Mouse (Mus musculus) heart, embryonic 10.5 days (tissue): Measurements from ENCODE around the gene Ttc7b. TPM values are rescaled to one million over a fixed set of nuclear protein-coding genes. Genes with fewer than 3 reads are reported as not detected.

Experiments
- DNase-seq: peaks from one replicate; pipeline ENCODE4 v3.0.0-alpha.2; 2017; ENCODE audit warnings: low spot score
- H3K27ac ChIP-seq: fragments of 300-500 bp; sonication (generic); 2 replicates; pipeline ENCODE4 v1.5.1; 2016; ENCODE audit warnings: mild to moderate bottlenecking
- H3K27me3 ChIP-seq: fragments of 300-500 bp; sonication (generic); 2 replicates; pipeline ENCODE4 v1.6.1; 2016; ENCODE audit warnings: mild to moderate bottlenecking; ENCODE audit not compliant: poor library complexity, insufficient read depth, severe bottlenecking
- H3K36me3 ChIP-seq: fragments of 300-500 bp; sonication (generic); 2 replicates; pipeline ENCODE4 v1.6.1; 2016; ENCODE audit warnings: mild to moderate bottlenecking, moderate library complexity
- H3K4me1 ChIP-seq: fragments of 300-500 bp; sonication (generic); 2 replicates; pipeline ENCODE4 v1.6.1; 2016; ENCODE audit warnings: mild to moderate bottlenecking
- H3K4me3 ChIP-seq: fragments of 300-500 bp; sonication (generic); 2 replicates; pipeline ENCODE4 v1.5.1; 2016; ENCODE audit warnings: mild to moderate bottlenecking, moderate library complexity
- H3K9me3 ChIP-seq: fragments of 300-500 bp; sonication (generic); 2 replicates; pipeline ENCODE4 v1.6.1; 2016; ENCODE audit warnings: mild to moderate bottlenecking, moderate library complexity
- WGBS: fragments of 180-500 bp; shearing (Covaris S2); methylation state at CpG from one replicate; pipeline ENCODE4 v1.1.7; 2016; 5-methylcytosine and 5-hydroxymethylcytosine counted together
- polyA plus RNA-seq: library from polyadenylated mRNA; unstranded; fragments of >200 nt; fragmentation: Nextera tagmentation; extraction: Ambion mirVana; gene quantifications from 2 replicates; pipeline ENCODE4 v1.2.1, GENCODE M21; 2016

Gene Ttc7b
- polyA plus RNA-seq, 1 experiment from 2014 or later, result 5.9 TPM

DNA sequence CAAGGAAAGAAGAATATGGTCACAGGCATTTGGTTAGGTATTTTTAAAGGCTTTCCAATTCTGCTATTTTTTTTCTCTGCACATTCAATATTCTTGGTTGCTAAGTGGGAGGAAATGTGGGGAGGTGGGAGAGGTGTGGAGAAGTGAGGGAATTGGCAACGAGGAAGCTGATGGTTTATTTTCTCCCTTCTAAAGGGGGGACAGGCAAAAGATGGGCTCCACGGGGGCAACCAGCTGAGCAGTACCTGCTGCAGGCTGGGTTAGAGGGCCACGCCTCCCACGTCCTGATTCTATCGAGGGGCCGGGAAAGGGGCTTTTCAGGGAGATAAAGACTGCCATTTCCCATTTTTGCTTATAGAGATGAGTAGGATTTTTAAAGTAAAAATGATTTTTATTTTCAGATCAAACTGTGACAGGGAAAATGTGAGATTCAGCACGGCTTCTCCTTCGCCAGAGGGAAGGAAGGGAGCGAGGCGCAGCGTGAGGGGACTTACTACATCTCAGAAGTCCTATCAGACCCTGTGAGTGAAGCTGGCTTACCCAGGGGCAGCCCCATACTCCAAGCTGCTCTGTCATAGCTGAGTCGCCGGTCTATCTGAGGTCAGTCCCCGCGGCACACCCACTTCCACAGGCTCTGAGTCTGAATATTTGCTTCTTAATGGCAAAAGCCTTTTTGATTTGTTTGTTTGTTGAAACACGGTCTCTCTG lies 167.4 kb downstream of the Ttc7b start:
- WGBS, result 78% methylated on average over 16 of the region's 16 CpGs
- H3K36me3 ChIP-seq, result peaks cover 26% of the 10 kb centered on the region
- H3K4me3 ChIP-seq, result no peak overlapping the region
- no peaks in the 10 kb centered on the region for H3K4me1 ChIP-seq
- no peak for DNase-seq
- no peaks in the 10 kb centered on the region for H3K9me3 ChIP-seq
- H3K27me3 ChIP-seq, result no peaks in the 10 kb centered on the region
- no peak overlapping the region for H3K27ac ChIP-seq

DNA sequence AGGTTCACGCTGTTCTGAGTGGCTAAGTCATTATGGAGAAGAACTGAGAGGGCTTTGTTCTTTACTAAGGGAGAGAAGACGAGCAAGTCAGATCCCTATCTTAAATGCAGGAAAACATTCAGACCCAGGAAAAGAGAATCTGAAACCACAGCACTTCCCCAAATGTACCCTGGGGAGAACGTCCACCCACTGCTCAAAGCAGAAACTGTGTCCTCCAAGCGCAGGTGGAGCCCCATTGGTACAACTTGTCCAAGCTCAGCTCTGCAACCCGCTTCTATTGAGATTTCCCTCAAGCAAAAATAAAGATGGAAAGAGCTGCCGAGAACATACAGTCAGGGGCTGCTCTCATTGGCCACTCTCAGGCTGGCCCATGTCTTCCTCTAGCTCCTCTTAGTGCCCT lies 168.5 kb downstream of the Ttc7b start:
- H3K4me3 ChIP-seq, result no peak overlapping the region
- no peaks in the 10 kb centered on the region for H3K9me3 ChIP-seq
- DNase-seq, result no peak
- no peaks in the 10 kb centered on the region for H3K27me3 ChIP-seq
- H3K36me3 ChIP-seq, result peaks cover 23% of the 10 kb centered on the region; the same call in 1 of the 2 replicates
- no peaks in the 10 kb centered on the region for H3K4me1 ChIP-seq
- H3K27ac ChIP-seq, result no peak overlapping the region
- 79% methylated on average over 6 of the region's 6 CpGs for WGBS

DNA sequence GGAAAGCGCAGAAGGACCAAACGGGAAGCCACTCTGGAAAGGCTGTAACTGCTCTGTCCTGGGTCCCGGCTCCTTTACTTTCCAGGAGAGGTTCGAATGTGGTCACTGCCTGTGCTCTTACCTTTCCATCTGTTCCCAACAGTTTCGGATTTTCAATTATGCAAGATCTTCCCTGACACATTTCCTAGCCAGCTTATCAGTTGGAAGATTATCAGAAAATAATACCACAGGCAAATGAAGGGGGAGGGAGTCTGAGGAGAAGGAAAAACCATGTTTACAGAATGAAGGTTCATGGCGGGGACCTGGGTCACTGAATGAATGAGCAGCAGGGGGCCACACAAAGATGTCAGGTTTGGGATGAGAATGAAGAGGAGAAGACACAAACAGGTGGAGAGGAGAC lies 177.1 kb downstream of the Ttc7b start:
- 0 out of 2 replicates have a peak, but pooled peaks cover 3% of the 10 kb centered on the region for H3K4me1 ChIP-seq
- H3K36me3 ChIP-seq, result peaks cover 25% of the 10 kb centered on the region; the same call in 1 of the 2 replicates
- no peaks in the 10 kb centered on the region for H3K9me3 ChIP-seq
- no peak for DNase-seq
- no peak overlapping the region for H3K27ac ChIP-seq
- WGBS, result 67% methylated on average over 6 of the region's 6 CpGs
- no peak overlapping the region for H3K4me3 ChIP-seq
- H3K27me3 ChIP-seq, result no peaks in the 10 kb centered on the region

DNA sequence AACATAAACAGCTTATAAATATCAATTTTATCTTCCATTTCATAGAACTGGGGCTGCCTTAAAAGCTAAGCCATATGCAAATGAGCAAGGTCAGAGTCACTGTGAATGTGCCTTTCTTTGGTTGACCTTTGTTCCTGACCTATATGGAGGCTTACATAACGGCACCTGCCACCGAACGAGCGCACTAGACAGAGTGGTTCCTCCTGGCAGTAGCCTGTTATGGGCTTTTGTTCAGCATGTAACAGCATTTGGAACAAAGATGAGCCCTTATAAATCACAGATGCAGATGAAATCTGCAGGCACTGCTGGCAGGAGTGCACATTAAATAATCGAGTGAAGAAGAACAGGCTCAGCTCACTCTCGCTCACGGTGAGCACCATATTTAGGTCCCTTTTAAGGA lies 179.0 kb downstream of the Ttc7b start:
- Histone ChIP-seq H3K27me3 (no peaks in the 10 kb centered on the region), H3K4me3 (no peak overlapping the region), H3K4me1 (0 out of 2 replicates have a peak, but pooled peaks cover 3% of the 10 kb centered on the region), H3K9me3 (no peaks in the 10 kb centered on the region), H3K36me3 (peaks cover 19% of the 10 kb centered on the region; the same call in 1 of the 2 replicates), H3K27ac (no peak overlapping the region)
- no peak for DNase-seq
- WGBS, result 87% methylated on average over 7 of the region's 7 CpGs

DNA sequence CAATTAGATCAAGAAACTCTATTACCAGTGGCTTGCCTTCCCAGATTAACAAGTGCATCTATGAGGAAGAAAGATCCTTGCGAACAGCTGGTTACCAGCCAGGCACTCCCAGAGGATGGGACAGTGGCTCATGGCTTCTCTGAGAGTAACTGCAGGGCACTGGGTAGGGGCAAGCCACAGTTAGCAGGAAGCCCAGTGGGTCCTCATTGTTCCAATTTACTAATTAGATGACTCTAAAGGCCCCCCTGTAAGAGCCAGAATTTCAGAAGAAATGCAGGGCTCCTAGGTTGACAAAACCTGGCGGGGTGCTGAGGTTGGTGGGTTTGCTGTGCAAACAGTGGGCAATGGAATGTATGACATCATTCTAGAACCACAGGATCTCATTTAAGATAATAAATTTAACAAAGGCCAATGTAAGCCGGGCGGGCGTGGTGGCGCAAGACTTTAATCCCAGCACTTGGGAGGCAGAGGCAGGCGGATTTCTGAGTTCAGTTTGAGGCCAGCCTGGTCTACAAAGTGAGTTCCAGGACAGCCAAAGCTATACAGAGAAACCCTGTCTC lies 179.6 kb downstream of the Ttc7b start:
- WGBS, result 92% methylated on average over 7 of the region's 7 CpGs
- DNase-seq, result no peak

DNA sequence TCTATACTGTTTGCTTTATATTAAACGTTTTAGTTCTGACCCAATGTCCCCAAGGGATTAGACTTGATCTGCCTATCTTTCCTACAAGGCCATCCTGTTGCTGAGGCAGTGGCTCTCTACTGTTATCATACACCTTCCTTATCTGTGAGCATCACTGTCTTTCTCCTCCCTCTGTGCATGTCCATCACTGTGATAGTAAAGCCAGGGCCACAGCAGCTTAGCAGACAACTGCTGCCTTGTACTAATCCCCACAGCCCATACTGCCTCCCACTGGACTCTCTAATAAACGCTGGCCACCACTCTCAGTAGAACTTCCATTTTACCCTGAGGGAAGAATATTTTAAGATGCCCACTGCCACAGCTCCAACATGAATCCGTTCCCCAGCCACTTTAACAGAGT lies 182.6 kb downstream of the Ttc7b start:
- Histone ChIP-seq H3K4me3 (no peak overlapping the region), H3K4me1 (no peaks in the 10 kb centered on the region), H3K9me3 (no peaks in the 10 kb centered on the region), H3K36me3 (peaks cover 11% of the 10 kb centered on the region; the same call in 1 of the 2 replicates), H3K27me3 (no peaks in the 10 kb centered on the region), H3K27ac (no peak overlapping the region)
- no peak for DNase-seq
- 56% methylated on average over 3 of the region's 3 CpGs for WGBS

More for the DNA sequence above, 179.6 kb downstream of the Ttc7b start:
- H3K4me3 ChIP-seq, result no peak overlapping the region
- H3K9me3 ChIP-seq, result no peaks in the 10 kb centered on the region
- peaks cover 19% of the 10 kb centered on the region; the same call in 1 of the 2 replicates for H3K36me3 ChIP-seq
- no peak overlapping the region for H3K27ac ChIP-seq
- 0 out of 2 replicates have a peak, but pooled peaks cover 3% of the 10 kb centered on the region for H3K4me1 ChIP-seq
- H3K27me3 ChIP-seq, result no peaks in the 10 kb centered on the region

DNA sequence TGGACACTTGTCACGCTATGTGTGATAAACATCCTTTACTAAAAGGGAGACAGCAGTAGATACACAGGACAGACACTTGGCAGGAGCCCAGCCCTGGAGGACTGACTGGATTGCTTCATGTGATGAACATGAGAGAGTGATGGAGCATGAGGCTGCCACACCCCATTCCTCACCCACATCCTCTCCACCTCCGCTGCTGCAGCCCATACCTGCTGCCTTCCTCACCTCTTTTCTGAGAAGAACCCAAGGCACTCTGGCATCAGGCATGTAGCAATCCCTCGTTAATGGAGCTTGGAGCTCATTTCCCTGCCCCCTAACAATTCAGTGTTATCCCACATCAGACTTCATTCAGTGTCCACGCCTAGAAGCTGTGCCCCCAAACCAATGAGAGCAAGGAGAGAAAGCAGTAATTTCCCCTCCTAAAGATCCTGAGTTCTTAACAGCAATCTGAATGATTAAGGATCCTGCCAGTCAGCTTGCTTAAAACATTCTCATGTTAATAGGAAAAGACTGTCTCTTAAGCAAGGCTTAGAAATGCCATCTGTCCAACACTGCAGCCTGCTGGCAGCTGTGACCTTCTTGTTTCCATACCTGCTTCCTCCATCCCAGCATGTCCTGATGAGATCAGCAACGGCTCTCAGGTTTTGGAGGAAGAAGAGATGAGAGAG lies 183.1 kb downstream of the Ttc7b start:
- 72% methylated on average over 5 of the region's 5 CpGs for WGBS
- H3K4me1 ChIP-seq, result no peaks in the 10 kb centered on the region
- no peaks in the 10 kb centered on the region for H3K9me3 ChIP-seq
- H3K4me3 ChIP-seq, result no peak overlapping the region
- H3K27me3 ChIP-seq, result no peaks in the 10 kb centered on the region
- peaks cover 7% of the 10 kb centered on the region; the same call in 1 of the 2 replicates for H3K36me3 ChIP-seq
- DNase-seq, result no peak
- H3K27ac ChIP-seq, result no peak overlapping the region

DNA sequence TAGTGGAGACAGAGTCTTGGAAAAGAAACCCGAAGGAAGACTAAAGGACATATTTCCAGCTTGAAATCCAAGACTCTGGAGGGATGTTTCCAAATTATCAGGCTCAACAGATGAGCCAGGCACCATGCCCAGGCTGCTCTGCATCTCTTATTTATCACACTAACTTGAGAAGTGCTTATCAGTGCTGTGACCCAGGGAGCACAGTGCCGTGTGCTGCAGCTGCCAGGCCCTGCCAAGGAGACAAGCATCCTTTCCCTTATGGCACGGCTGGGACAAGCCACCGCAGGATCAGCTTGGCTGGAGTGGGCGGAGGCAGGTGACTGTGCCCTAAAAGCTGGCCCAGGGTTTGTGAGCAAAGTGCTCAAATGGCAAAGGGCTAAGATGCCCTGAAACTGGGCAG lies 184.4 kb downstream of the Ttc7b start:
- Histone ChIP-seq H3K27me3 (no peaks in the 10 kb centered on the region), H3K9me3 (no peaks in the 10 kb centered on the region), H3K27ac (no peak overlapping the region), H3K4me1 (no peaks in the 10 kb centered on the region), H3K36me3 (peaks cover 10% of the 10 kb centered on the region; the same call in 1 of the 2 replicates), H3K4me3 (no peak overlapping the region)
- 63% methylated on average over 5 of the region's 5 CpGs for whole genome bisulfite sequencing
- DNase-seq, result no peak

DNA sequence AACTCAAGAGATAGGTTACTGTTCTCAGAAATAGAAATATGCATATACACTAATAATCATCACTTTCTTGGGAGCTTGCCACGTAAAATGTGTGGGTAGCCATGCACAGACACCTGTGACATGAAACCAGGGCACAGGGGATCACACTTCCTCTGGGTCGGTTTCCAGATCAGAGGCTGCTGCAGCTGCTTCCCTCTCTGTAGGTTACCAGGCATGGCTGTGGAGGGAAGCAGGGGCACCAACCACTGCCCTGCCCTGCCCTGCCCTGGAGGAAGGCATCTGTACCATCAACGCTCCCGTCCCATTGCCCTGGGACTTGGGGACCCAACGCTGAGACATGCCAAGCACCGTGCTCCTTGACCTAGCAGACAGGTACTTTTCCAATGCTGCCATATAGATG lies 188.8 kb downstream of the Ttc7b start:
- Histone ChIP-seq H3K36me3 (peaks cover 14% of the 10 kb centered on the region; the same call in 1 of the 2 replicates), H3K9me3 (no peaks in the 10 kb centered on the region), H3K27me3 (no peaks in the 10 kb centered on the region), H3K4me3 (no peak overlapping the region), H3K27ac (no peak overlapping the region), H3K4me1 (no peaks in the 10 kb centered on the region)
- WGBS, result 92% methylated on average over 6 of the region's 6 CpGs
- DNase-seq, result no peak

DNA sequence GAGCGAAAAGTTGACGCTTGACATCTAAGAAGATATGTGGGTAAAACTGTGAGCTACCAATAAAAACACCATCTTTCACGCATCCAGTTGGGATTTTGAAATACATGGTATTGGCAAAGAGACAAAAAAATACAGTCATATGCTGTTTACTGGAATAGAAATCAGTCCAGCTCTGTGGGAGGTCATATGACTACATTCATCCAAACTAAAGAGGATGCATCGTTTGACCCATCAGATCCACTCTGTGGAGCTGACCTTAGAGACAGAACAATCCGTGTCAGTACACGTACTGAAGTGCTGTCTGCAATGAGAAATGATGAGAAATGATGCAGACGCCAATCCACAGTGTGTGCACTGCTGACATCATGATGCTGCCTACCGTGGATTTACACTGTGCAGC lies 190.4 kb downstream of the Ttc7b start:
- no peaks in the 10 kb centered on the region for H3K27me3 ChIP-seq
- H3K36me3 ChIP-seq, result peaks cover 18% of the 10 kb centered on the region
- no peak overlapping the region for H3K27ac ChIP-seq
- DNase-seq, result no peak
- no peaks in the 10 kb centered on the region for H3K9me3 ChIP-seq
- H3K4me3 ChIP-seq, result no peak overlapping the region
- no peaks in the 10 kb centered on the region for H3K4me1 ChIP-seq
- WGBS, result 87% methylated on average over 8 of the region's 8 CpGs

DNA sequence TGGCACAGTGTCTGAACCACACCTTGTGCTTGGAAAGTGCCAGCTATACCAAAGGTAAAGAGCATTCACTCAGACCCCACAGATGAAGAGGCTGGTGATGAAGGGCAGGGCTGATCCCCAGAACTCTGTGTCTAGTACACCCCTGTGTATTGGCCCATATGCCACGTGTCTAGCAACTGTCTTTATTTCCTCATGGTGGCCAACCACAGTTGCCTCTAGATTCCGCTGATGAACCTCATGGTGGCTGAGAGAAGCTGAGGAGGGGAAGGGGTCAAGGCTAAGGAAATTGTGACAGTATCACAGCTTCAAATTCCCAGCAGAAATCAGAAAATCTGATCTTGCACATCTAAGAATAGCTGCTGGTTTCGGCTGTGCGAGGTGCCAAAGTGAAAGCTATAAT lies 191.6 kb downstream of the Ttc7b start:
- WGBS, result 83% methylated on average over 4 of the region's 4 CpGs
- Histone ChIP-seq H3K27ac (no peak overlapping the region), H3K4me3 (no peak overlapping the region), H3K27me3 (no peaks in the 10 kb centered on the region), H3K9me3 (no peaks in the 10 kb centered on the region), H3K36me3 (peaks cover 25% of the 10 kb centered on the region), H3K4me1 (no peaks in the 10 kb centered on the region)
- DNase-seq, result no peak

DNA sequence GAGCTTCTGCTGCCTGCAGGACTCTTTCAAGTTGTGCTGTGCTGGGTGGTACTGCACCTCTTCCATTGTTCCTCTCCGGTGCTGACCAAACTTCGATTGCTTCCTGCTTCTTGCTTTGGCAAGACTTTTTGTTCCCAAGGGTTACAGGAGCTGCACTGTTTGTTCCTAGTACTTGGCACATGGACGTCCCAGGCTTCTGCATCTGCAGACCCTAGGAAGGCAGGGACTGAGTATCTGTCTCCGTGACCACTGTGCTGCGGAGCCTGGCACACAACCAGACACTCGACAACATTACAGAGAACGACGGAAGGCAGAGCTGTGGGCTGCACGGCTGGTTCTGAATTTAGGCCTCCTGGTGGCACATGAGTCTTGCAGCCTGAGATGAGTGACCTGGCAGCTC lies 192.1 kb downstream of the Ttc7b start:
- Histone ChIP-seq H3K27ac (no peak overlapping the region), H3K4me3 (no peak overlapping the region), H3K9me3 (no peaks in the 10 kb centered on the region), H3K27me3 (no peaks in the 10 kb centered on the region), H3K36me3 (peaks cover 25% of the 10 kb centered on the region), H3K4me1 (no peaks in the 10 kb centered on the region)
- DNase-seq, result no peak
- 85% methylated on average over 9 of the region's 9 CpGs for WGBS

DNA sequence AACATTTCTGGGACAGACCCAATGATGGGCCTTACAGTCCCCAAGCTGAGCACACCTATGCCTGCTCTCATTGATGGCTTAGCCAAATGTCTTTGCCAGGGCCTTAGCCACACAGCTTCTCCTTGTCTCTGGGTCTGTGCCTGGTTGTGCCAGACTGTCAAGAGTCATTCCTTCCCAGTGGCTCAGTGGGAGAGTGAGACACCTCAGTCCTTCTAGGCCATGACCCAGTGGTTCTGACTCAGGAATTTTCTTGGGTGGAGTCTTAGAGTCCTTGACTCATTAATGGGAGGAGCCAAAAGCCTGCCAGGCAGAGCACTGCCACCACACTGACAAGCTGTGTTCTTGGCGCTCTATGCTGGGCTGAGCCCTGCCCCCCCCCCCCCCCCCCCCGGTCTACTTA lies 193.9 kb downstream of the Ttc7b start:
- no peaks in the 10 kb centered on the region for H3K9me3 ChIP-seq
- DNase-seq, result no peak
- H3K36me3 ChIP-seq, result peaks cover 23% of the 10 kb centered on the region
- no peaks in the 10 kb centered on the region for H3K4me1 ChIP-seq
- H3K27me3 ChIP-seq, result no peaks in the 10 kb centered on the region
- no peak overlapping the region for H3K27ac ChIP-seq
- WGBS, result 75% methylated on average over 2 of the region's 2 CpGs
- H3K4me3 ChIP-seq, result no peak overlapping the region
